Mouse (Mus musculus) left cerebral cortex, postnatal 14 days (tissue): ENCODE measurements around the gene 1700029F12Rik. TPM values are rescaled to one million over a fixed set of nuclear protein-coding genes. Genes with fewer than 3 reads are reported as not detected.

Experiments
- DNase-seq, 2 experiments: peaks; one replicate each; pipeline ENCODE4 v3.0.0; 2021 to 2022; ENCODE audit warnings: low spot score in 2 of 2, mixed read lengths in 1 of 2
- intact Hi-C: fragments of 180-260 bp; cut with DNase I; formaldehyde crosslinking; loops from one replicate; pipeline ENCODE4 v1.15.1; 2025
- total RNA-seq, 2 experiments: library from RNA; stranded (reverse); gene quantifications; 2 replicates each; pipeline ENCODE4 v1.2.3; 2021

Gene 1700029F12Rik
- total RNA-seq, 2 experiments from 2014 or later: not detected

DNA sequence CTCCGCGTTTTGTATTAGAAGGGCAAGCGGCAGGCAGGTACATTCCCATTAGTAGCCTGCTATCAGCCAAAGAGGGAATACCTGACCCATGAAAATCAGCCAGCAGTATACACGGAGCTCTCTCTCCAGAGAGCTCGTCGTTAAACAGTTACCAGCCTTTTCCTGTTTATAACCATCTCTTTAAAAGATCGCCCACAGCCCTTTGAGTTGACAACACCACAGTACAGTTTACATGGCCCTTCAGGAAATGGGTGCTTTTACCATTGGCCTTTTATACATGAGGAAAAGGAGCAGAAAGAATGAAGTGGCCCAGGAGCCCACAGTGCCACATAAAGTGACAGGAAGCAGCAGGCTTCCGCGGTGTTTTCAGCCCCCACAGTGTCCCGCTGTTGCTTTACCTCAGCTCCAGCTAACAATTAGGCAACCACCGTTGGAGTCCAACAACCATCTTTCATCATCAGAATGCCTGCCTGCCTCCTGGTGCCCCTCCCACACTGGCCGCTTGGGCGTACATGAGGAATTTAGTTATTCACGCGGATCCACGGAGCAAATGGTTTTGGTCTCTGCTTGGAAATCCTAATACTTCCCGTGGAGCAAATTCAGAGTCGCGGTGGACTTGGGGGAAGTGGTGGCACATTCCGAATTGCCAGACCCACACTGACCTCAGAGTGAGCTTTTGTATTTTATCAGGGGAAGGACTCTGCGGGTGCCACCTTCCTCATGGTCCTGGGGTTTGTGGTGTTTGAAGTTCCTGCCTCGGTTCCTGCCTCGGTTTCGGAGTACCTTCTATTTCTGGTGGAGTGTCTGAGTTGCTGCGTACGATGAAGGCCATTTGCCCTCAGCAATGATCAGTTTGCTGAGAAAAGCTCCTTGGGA lies 50.7 kb downstream of the 1700029F12Rik start:
- intact Hi-C loops: no loop called here
- no peak for DNase-seq

- DNase-seq: no peak
- intact Hi-C loops: no loop called here
Measured at GRCm38 (mm10) chr13:96980561-96980960, 53.6 kb downstream of the 1700029F12Rik start.

- peak in 1 of 2 experiments; percentile 13 for DNase-seq
- intact Hi-C loops: no loop called here
Measured at GRCm38 (mm10) chr13:96976986-96977595, 57.1 kb downstream of the 1700029F12Rik start.

DNA sequence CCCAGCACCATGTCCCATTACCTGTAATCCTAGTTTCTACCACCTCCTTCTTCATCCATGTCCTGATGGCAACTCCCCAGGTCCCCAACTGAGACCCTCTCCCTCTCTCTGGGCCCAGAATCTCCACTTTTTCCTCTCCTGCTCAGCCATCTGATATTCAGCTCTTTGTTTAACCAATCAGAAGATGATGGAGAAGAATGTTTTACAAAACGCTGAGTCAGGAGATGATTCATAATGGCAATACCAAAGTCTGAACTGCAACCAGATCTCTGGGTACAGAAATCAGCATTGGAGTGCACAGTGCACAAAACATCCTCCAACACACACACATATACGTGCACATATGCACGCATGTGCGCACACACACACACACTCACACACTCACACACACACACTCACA lies 60.8 kb downstream of the 1700029F12Rik start:
- intact Hi-C loops: no loop called here

More for the DNA sequence above, 60.8 kb downstream of the 1700029F12Rik start:
- DNase-seq: no peak

Other genes with a start within 250 kb of the 1700029F12Rik start
- 1 to 10 TPM; 5.5 to 7.5 TPM for gene Gcnt4, start 109.7 kb downstream of the 1700029F12Rik start, total RNA-seq
- gene Fam169a, start 32.9 kb upstream of the 1700029F12Rik start, total RNA-seq: 10 to 100 TPM; 43.5 to 44.5 TPM
- 1 to 10 TPM in 1 of 2 experiments, not detected in 1; 1.9 TPM for gene Gm6169, start 64.9 kb upstream of the 1700029F12Rik start, total RNA-seq
- 10 to 100 TPM; 26.6 to 27.6 TPM for gene Gfm2, start 103.6 kb upstream of the 1700029F12Rik start, total RNA-seq
- gene Nsa2, start 103.6 kb upstream of the 1700029F12Rik start, total RNA-seq: 10 to 100 TPM; 38.2 to 44.6 TPM
- gene Hexb, start 164.0 kb upstream of the 1700029F12Rik start, total RNA-seq: 100 to 1,000 TPM; 104 to 107 TPM
- gene Enc1, start 206.7 kb upstream of the 1700029F12Rik start, total RNA-seq: 100 to 1,000 TPM; 482 to 522 TPM